Mouse (Mus musculus): ENCODE measurements around the gene Tspan31. TPM values are rescaled to one million over a fixed set of nuclear protein-coding genes. Genes with fewer than 3 reads are reported as not detected.

Gene Tspan31
- polyA plus RNA-seq, 1 experiment from 2014 or later: 96.5 TPM

GRCm38 (mm10) chr10:127079665-127080391, 9.8 kb upstream of the Tspan31 start:
- H3K27ac ChIP-seq (ENCODE audit: low read depth, low read length): no peak overlapping the region
- H3K4me2 ChIP-seq (ENCODE audit: low read depth): peak overlapping the region; percentile 100
- H3K9ac ChIP-seq (ENCODE audit: low read length): peak overlapping the region; percentile 72
- H3K27me3 ChIP-seq (ENCODE audit: control insufficient read depth, insufficient read depth, low read length): peaks cover 65% of the 10 kb centered on the region
- ATAC-seq (ENCODE audit: insufficient read depth, low FRiP score, low TSS enrichment) (peak; percentile 10), DNase-seq (ENCODE audit: low spot score) (peak; percentile 50)
- H3K36me3 ChIP-seq (ENCODE audit: control insufficient read depth, insufficient read depth, low read length): no peaks in the 10 kb centered on the region
- H3K4me1 ChIP-seq (ENCODE audit: control insufficient read depth, insufficient read depth, low read length): peaks cover 26% of the 10 kb centered on the region
- H3K9me3 ChIP-seq (ENCODE audit: control insufficient read depth, low read length): no peaks in the 10 kb centered on the region
- under 1% methylated on average over 40 of the region's 70 CpGs for WGBS
- H3K4me3 ChIP-seq (ENCODE audit: low read depth, low read length): peak overlapping the region; percentile 66

- Histone ChIP-seq H3K36me3 (ENCODE audit: control insufficient read depth, insufficient read depth, low read length) (no peaks in the 10 kb centered on the region), H3K9ac (ENCODE audit: low read length) (peak overlapping the region; percentile 72), H3K4me1 (ENCODE audit: control insufficient read depth, insufficient read depth, low read length) (peaks cover 26% of the 10 kb centered on the region), H3K9me3 (ENCODE audit: control insufficient read depth, low read length) (no peaks in the 10 kb centered on the region), H3K27ac (ENCODE audit: low read depth, low read length) (no peak overlapping the region), H3K27me3 (ENCODE audit: control insufficient read depth, insufficient read depth, low read length) (peaks cover 63% of the 10 kb centered on the region), H3K4me3 (ENCODE audit: low read depth, low read length) (peak overlapping the region; percentile 66), H3K4me2 (ENCODE audit: low read depth) (peak overlapping the region; percentile 100)
- under 1% methylated on average over 32 of the region's 49 CpGs for WGBS
- DNase-seq (ENCODE audit: low spot score) (peak; percentile 66), ATAC-seq (ENCODE audit: insufficient read depth, low FRiP score, low TSS enrichment) (peak; percentile 52)
Observed at GRCm38 (mm10) chr10:127078677-127079575, 8.9 kb upstream of the Tspan31 start.

- WGBS: 5% methylated on average over 11 of the region's 12 CpGs
- peaks cover 55% of the 10 kb centered on the region for H3K27me3 ChIP-seq (ENCODE audit: control insufficient read depth, insufficient read depth, low read length)
- H3K9me3 ChIP-seq (ENCODE audit: control insufficient read depth, low read length): no peaks in the 10 kb centered on the region
- H3K9ac ChIP-seq (ENCODE audit: low read length): no peak overlapping the region
- DNase-seq (ENCODE audit: low spot score): peak; percentile 13
- ATAC-seq (ENCODE audit: insufficient read depth, low FRiP score, low TSS enrichment): peak; percentile 29; the same call in 1 of the 2 replicates
- H3K4me3 ChIP-seq (ENCODE audit: low read depth, low read length): peak overlapping the region; percentile 66
- H3K4me2 ChIP-seq (ENCODE audit: low read depth): peak overlapping the region; percentile 100
- no peak overlapping the region for H3K27ac ChIP-seq (ENCODE audit: low read depth, low read length)
- peaks cover 26% of the 10 kb centered on the region for H3K4me1 ChIP-seq (ENCODE audit: control insufficient read depth, insufficient read depth, low read length)
- no peaks in the 10 kb centered on the region for H3K36me3 ChIP-seq (ENCODE audit: control insufficient read depth, insufficient read depth, low read length)
Observed at GRCm38 (mm10) chr10:127078001-127078676, 8.1 kb upstream of the Tspan31 start.

GRCm38 (mm10) chr10:127077515-127077914, 7.5 kb upstream of the Tspan31 start:
- no peaks in the 10 kb centered on the region for H3K36me3 ChIP-seq (ENCODE audit: control insufficient read depth, insufficient read depth, low read length)
- ATAC-seq (ENCODE audit: insufficient read depth, low FRiP score, low TSS enrichment) (no peak), DNase-seq (ENCODE audit: low spot score) (no peak)
- H3K9me3 ChIP-seq (ENCODE audit: control insufficient read depth, low read length): no peaks in the 10 kb centered on the region
- 3% methylated on average over 10 of the region's 10 CpGs for WGBS
- H3K27me3 ChIP-seq (ENCODE audit: control insufficient read depth, insufficient read depth, low read length): peaks cover 49% of the 10 kb centered on the region
- no peak overlapping the region for H3K27ac ChIP-seq (ENCODE audit: low read depth, low read length)
- H3K4me2 ChIP-seq (ENCODE audit: low read depth): no peak overlapping the region
- peaks cover 26% of the 10 kb centered on the region for H3K4me1 ChIP-seq (ENCODE audit: control insufficient read depth, insufficient read depth, low read length)
- no peak overlapping the region for H3K9ac ChIP-seq (ENCODE audit: low read length)
- H3K4me3 ChIP-seq (ENCODE audit: low read depth, low read length): 0 out of 2 replicates have a peak overlapping the region, but pooled peaks have one; percentile 8

GRCm38 (mm10) chr10:127076082-127076481, 6.0 kb upstream of the Tspan31 start:
- ATAC-seq (ENCODE audit: insufficient read depth, low FRiP score, low TSS enrichment) (no peak), DNase-seq (ENCODE audit: low spot score) (no peak)
- no peak overlapping the region for H3K27ac ChIP-seq (ENCODE audit: low read depth, low read length)
- no peak overlapping the region for H3K4me3 ChIP-seq (ENCODE audit: low read depth, low read length)
- H3K4me2 ChIP-seq (ENCODE audit: low read depth): no peak overlapping the region
- H3K36me3 ChIP-seq (ENCODE audit: control insufficient read depth, insufficient read depth, low read length): no peaks in the 10 kb centered on the region
- H3K9me3 ChIP-seq (ENCODE audit: control insufficient read depth, low read length): no peaks in the 10 kb centered on the region
- no peak overlapping the region for H3K9ac ChIP-seq (ENCODE audit: low read length)
- H3K27me3 ChIP-seq (ENCODE audit: control insufficient read depth, insufficient read depth, low read length): peaks cover 35% of the 10 kb centered on the region
- H3K4me1 ChIP-seq (ENCODE audit: control insufficient read depth, insufficient read depth, low read length): peaks cover 20% of the 10 kb centered on the region
- WGBS: 38% methylated on average over 4 of the region's 4 CpGs

- Histone ChIP-seq H3K9me3 (ENCODE audit: control insufficient read depth, low read length) (no peaks in the 10 kb centered on the region), H3K27ac (ENCODE audit: low read depth, low read length) (no peak overlapping the region), H3K36me3 (ENCODE audit: control insufficient read depth, insufficient read depth, low read length) (no peaks in the 10 kb centered on the region), H3K4me3 (ENCODE audit: low read depth, low read length) (no peak overlapping the region), H3K4me2 (ENCODE audit: low read depth) (no peak overlapping the region), H3K27me3 (ENCODE audit: control insufficient read depth, insufficient read depth, low read length) (peaks cover 31% of the 10 kb centered on the region), H3K9ac (ENCODE audit: low read length) (no peak overlapping the region), H3K4me1 (ENCODE audit: control insufficient read depth, insufficient read depth, low read length) (peaks cover 19% of the 10 kb centered on the region)
- WGBS: 77% methylated on average over 8 of the region's 8 CpGs
- DNase-seq (ENCODE audit: low spot score): no peak
- no peak for ATAC-seq (ENCODE audit: insufficient read depth, low FRiP score, low TSS enrichment)
Observed at GRCm38 (mm10) chr10:127075651-127076050, 5.6 kb upstream of the Tspan31 start.

GRCm38 (mm10) chr10:127075080-127075479, 5.0 kb upstream of the Tspan31 start, which contains the start of gene Agap2:
Gene Agap2, plus strand, starts transcription at chr10:127075284.
- H3K36me3 ChIP-seq (ENCODE audit: control insufficient read depth, insufficient read depth, low read length): no peaks in the 10 kb centered on the region
- no peaks in the 10 kb centered on the region for H3K9me3 ChIP-seq (ENCODE audit: control insufficient read depth, low read length)
- WGBS: 64% methylated on average over 9 of the region's 9 CpGs
- no peak within 1 kb of the TSS for H3K4me3 ChIP-seq (ENCODE audit: low read depth, low read length)
- H3K4me2 ChIP-seq (ENCODE audit: low read depth): no peak within 1 kb of the TSS
- no peak within 1 kb of the TSS for H3K27ac ChIP-seq (ENCODE audit: low read depth, low read length)
- no peak within 1 kb of the TSS for H3K9ac ChIP-seq (ENCODE audit: low read length)
- H3K27me3 ChIP-seq (ENCODE audit: control insufficient read depth, insufficient read depth, low read length): peaks cover 25% of the 10 kb centered on the region
- DNase-seq (ENCODE audit: low spot score) (no peak), ATAC-seq (ENCODE audit: insufficient read depth, low FRiP score, low TSS enrichment) (no peak)
- peaks cover 18% of the 10 kb centered on the region for H3K4me1 ChIP-seq (ENCODE audit: control insufficient read depth, insufficient read depth, low read length)

GRCm38 (mm10) chr10:127073981-127074380, 3.9 kb upstream of the Tspan31 start:
- H3K27me3 ChIP-seq (ENCODE audit: control insufficient read depth, insufficient read depth, low read length): peaks cover 14% of the 10 kb centered on the region
- H3K4me3 ChIP-seq (ENCODE audit: low read depth, low read length): no peak overlapping the region
- peaks cover 10% of the 10 kb centered on the region for H3K4me1 ChIP-seq (ENCODE audit: control insufficient read depth, insufficient read depth, low read length)
- 90% methylated on average over 1 of the region's 1 CpGs for WGBS
- ATAC-seq (ENCODE audit: insufficient read depth, low FRiP score, low TSS enrichment) (no peak), DNase-seq (ENCODE audit: low spot score) (no peak)
- H3K9me3 ChIP-seq (ENCODE audit: control insufficient read depth, low read length): no peaks in the 10 kb centered on the region
- H3K36me3 ChIP-seq (ENCODE audit: control insufficient read depth, insufficient read depth, low read length): no peaks in the 10 kb centered on the region
- H3K4me2 ChIP-seq (ENCODE audit: low read depth): no peak overlapping the region
- H3K27ac ChIP-seq (ENCODE audit: low read depth, low read length): no peak overlapping the region
- no peak overlapping the region for H3K9ac ChIP-seq (ENCODE audit: low read length)
